Mouse (Mus musculus) megakaryocyte, embryonic 14.5 days (primary cell): ENCODE data around the gene Inpp5a.

Experiments
- FLI1 ChIP-seq: IDR thresholded peaks from 2 replicates; pipeline ENCODE4 v1.6.1; 2012; ENCODE audit warnings: low read length, inconsistent platforms, mixed read lengths
- GATA1 ChIP-seq: IDR thresholded peaks from 3 replicates; pipeline ENCODE4 v1.6.1; 2012; ENCODE audit warnings: mixed read lengths, low read length, inconsistent platforms, borderline replicate concordance

DNA sequence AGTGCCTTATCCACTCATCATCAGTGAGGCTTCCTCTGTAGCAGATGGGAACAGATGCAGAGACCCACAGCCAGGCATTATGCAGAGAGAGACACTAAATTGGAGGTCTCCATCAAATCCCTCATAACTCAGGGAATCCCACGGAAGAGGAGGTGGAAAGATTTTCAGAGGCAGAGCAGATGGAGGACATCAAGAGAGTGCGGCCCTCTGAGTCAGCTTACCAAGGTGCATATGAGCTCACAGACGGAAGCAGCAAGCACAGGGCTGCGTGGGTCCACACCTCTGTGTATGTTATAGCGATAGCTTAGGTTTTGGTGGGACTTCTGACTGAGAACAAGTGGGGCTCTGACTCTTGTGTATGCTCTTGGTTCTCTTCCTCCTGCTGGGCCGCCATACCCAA lies 33.9 kb downstream of the Inpp5a start:
- TF ChIP-seq GATA1 (no peak), FLI1 (no peak)
